Mouse (Mus musculus) frontal cortex, postnatal 14 days (tissue): Measurements from ENCODE around the gene Pafah1b1.

Experiments used
- DNase-seq, 2 experiments: peaks; one replicate each; pipeline ENCODE4 v3.0.0; 2022; ENCODE audit warnings: low spot score in 2 of 2

Gene Pafah1b1

DNA sequence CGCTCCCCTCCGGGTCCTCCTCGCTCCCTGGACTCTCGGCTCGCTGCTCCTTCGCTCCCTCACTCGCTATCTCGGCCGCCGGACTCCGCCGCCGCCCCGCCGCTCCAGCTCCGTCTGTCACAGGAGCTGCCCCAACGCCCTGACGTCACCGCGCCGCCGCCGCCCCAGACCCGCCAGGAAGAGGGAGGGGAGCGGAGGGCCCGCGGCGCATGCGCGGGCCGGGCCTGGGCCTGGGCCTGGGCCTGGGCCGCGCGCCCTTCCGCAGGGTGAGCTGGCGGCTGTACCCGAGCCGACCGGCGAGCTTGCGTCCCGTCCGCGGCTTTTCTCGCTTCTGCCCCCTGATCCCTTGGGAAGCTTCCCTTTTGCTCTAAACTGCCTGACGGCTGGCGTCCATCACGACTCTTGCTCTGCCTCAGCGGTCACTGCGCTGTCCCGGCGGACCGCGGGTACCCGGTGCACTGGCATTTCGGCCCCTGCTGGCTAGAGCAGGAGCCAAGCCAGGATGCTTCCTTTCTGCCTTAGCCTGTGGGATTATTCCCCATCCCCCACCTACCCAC, at the start of gene Pafah1b1:
Gene Pafah1b1 (minus strand): TSS at position 436 of the 557 bp plus-strand sequence.
- DNase-seq, result peak; percentile 88 to 90

DNA sequence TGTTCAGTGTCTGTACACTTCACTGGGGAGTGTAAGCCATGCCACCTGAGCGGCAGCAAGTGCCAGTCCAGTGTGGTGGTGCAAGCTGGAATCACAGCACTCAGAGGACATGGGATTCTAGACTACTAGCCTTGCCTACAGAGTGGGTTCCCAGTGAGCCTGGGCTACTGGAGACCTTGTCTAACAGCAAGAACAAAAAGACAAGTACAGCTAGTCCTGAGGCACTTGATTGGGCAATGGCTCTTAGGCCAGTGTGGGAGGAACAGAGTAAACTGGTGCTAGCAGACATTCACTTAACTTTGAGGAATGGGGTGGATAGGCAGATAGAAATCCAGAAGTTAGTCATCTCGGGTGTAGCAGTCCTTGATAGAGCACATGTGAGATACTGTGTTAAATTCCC, 47.9 kb upstream of the Pafah1b1 start:
- no peak for DNase-seq

DNA sequence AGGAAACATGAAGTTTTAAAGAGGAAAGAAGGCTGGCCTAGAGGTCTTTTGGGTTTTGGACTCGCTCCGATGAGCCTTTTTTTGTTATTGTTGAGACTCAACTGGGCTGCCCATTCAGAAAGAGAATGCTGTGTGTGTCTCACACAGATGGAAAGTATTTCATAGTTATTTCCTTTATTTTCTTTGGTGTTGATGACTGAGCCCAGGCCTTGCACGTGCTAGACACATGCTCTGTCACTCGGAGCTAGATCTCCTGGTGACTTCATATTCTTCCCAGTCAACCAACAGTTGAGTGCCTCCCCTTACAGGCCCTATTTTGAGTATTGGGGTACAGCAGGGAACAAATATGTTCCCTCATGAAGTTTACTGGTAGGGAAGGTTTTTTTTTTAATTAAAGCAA, 47.2 kb upstream of the Pafah1b1 start:
- DNase-seq, result no peak

DNA sequence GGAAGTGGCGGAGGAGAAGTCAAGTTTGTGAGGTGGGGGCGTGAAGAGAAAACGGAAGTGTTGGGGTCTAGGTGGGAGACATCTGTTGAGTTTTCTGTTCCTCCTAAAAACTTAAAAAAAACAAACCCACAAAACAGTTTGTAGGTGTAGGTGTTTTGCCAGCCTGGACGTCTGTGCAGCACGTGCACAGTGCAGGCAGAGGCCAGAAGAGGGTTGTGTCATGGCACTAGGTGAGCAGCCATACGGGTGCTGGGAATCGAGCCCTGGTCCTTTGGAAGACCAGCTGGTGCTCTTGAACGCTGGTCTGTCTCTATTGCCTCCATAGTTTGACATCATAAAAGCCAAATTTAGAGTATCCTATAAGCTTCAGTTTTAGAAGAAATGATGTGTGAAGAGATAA, 46.8 kb upstream of the Pafah1b1 start:
- no peak for DNase-seq

DNA sequence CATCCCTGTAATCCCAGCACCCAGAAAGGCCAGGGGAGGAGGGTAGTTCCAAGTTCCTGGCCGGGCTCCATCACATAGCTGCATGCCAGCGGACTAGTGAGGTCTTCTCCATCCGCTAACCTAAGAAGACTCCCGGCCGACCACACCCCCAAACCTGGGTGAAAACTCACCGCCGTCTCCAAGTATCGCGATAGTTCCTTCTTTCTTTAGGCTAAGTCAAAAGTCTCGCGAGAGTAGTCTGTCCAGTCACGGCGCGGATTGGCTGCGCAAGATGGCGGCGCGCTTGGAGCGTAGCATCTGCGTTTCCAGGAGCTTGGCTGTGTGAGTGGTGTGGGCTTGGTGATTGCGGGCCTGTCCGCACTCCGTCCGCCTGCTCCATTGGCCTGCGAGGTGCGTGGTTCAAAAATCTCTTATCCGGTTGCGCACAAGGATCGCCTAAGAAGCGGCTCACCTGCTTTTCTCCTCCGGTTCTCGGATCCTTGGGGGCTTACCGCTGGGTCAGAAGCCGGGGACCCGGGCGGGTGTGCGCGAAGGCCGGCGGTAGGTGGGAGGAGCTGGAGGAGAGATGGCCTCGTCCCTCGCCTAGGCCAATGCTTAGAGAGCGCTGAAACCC, 46.2 kb upstream of the Pafah1b1 start, which contains the start of gene Mettl16:
Gene Mettl16 (plus strand): TSS at position 236 of the 613 bp plus-strand sequence.
- DNase-seq, result peak; percentile 93 to 94

DNA sequence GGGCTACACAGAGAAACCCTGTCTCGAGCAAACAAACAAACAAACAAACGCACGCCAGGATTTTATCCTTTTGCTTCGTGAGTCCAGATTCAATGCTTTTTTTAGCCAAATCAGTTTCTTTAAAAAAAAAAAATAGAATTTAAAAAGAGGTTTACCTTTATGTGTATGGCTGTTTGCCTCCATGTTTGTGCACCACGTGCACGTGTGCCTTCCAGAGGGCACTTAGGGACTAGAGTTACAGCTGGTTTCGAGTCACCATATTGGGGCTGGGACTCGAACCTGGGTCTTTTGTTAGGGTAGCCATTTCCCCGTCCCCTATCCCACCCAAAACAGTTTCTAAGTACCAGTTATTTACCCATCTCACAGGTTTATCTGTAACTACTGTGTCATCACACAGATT, 45.6 kb upstream of the Pafah1b1 start:
- no peak for DNase-seq

DNA sequence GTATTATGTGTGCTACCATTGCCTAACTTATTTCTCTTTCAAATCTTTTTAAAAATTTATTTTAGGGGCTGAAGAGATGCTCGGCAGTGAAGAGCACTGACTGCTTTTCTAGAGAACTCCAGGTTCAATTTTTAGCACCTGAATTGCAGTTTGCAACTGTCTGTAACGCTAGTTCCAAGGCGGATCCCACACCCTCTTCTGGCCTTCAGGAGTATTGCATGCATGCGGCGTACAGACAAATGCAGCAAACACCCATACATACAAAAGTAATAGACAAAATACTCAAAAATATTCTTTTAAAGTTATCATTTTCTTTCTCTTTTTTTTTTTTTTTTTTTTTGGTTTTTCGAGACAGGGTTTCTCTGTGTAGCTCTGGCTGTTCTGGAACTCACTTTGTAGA, 43.6 kb upstream of the Pafah1b1 start:
- no peak for DNase-seq

DNA sequence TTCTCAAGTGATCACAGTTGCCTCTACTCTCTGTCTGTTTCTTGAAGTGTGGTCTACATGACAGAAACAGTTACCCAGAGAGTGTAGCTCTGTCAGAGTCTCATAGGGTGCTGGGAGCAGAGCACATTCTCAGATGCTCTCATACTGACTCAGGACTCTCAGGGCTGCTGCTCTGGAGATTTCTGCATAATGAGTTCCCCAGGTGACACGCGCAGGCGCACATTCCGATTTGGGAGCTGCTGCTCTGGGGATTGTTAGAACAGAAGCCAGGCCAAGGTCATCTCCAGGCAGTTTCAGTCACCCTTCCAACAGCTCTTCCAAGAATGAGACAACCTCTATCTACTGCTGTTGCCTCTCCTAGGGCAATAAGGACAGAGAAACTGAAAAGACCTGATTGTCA, 43.0 kb upstream of the Pafah1b1 start:
- no peak for DNase-seq

DNA sequence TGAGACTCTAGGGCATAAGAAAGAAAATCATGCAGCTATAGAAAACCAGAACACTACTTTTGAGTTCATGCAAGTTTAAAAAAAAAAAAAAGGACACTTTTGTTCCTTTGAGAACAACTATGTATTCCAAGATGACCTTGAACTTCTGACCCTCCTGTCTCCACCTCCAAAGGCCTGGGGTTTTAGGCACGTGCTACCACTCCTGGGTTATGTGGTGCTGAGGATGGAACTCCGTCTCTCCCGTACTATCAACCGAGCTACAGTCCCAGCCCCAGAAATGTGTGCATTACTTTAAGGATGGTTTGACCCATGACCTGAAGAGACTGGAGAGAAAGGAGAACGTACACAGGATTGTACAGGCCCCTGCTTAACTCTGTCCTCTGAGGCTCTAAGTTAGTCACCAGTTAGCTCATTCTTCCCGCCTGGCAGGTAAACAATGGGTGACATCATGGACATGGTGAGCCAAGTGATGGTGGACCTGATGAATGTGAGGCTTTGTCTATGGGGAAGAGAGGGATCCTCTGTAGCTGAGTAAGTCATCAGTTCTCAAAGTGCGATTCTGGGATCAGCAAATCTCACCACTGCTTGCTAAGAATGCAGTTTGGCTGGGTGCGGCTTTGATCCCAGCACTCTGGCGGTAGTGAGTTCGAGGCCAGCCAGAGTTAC, 39.6 kb upstream of the Pafah1b1 start:
- no peak for DNase-seq

DNA sequence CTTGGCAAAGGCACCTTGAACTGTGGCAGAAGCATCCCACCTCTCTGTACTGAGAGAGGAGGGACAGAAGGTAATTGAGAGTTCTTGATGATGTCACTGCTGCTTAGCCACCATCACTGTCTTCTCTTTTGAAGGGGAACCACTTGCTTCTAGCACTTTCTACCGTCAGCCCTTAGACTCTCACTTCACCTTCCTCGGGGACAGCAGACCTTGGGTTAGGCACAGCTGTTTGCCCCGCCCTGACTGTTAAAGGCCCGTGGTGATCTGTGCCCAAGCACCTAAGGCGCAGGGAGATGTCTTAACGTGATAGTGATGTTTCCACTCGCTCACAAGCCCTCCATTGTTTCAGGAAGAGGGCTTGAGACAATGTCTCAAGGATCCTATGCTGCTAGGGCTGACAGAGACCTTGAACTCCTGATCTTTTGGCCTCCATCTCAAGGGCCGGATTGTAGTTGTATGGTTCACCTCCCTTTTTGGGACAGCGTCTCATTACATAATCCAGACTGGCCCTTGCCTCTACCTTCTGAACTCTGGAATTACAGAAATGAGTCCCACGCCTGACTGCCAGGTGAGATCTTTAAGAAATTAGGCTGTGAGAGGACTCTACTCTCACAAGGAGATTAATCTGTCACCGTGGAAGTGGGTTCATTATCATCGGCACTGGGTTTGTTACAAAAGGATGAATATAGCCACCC, 36.7 kb upstream of the Pafah1b1 start:
- no peak for DNase-seq

DNA sequence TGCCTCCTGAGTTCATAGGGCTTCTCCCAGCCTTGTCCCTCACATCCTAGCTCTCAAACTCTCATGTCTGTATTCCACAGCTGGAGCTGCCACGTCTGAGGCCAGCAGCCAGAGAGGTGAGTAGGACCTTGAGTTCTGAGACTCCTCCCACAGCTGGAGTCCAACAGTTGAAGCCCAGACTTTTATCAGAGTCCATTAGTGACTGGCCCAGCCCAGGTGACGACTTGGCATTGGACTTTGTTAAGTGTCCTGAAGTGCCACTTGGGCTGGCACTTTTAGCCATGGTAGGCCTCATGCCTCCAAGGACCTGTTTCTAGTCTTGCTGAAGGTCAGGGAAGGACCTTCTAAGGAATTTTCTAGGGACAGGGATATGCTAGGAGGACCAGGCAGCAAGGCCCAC, 32.2 kb upstream of the Pafah1b1 start:
- no peak for DNase-seq

DNA sequence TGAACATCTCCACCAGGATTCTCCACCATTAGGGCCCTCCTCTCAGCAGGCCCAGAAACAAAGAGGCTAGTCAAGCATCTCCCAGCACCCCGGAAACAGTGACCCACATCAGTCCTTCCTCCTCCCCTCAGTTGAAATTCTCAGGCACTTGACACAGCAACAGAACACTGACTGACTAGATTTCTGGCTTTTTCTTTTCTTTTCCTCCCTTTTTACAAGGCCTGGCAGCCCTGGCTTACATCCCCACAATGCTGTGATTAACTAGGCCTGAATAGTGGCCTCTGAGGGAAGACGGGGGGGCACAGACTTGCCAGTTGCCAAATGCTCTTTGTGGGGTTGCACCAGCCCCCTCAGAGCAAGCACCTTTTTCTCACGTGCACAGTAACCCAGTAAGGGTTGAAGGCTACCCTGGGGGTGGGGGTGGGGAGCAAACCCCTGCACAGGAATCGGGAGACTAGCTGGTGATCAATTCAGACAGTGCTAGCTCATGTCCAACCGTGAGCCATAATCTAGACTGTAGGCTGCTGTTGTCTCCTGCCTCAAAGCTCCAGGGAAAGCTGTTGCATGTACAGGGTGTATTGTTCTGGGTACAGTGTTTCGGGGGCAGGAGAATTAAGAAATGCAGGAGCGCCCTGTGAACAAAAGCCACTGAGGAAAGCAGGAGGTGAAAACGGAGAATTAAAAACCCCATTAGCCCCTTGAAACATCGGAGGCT, 27.0 kb upstream of the Pafah1b1 start:
- no peak for DNase-seq

DNA sequence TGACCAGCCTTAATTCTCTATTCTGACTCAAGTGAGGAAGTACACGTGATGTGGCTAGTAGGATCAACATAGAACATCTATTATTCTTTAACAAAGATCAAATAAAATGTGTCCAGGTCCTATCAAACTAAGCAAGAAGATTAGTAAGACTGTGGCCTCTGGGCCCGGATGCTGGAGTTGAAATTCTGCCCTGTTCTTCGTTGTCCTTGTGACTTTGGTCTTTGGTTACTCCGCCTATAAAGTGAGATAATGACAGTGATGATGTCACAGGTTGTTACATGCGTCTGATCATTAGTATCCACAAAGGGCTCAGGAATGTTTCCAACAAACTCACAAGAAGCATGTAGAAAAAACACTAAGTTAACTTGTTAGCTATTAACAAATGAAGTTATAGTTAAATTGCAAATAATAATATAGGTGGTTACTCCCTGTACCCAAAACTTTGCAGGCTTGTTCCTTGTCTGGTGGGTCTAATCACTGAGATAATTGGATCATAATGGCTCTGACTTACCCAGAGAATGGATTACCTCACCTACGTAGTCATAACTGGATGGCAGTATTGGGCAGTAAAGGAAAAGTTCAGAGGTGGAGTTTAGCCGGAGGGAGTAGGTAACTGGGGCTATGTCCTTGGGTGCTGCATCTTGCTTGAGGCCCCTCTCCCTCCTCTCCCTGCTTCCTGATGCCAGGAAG, 26.3 kb upstream of the Pafah1b1 start:
- no peak for DNase-seq

DNA sequence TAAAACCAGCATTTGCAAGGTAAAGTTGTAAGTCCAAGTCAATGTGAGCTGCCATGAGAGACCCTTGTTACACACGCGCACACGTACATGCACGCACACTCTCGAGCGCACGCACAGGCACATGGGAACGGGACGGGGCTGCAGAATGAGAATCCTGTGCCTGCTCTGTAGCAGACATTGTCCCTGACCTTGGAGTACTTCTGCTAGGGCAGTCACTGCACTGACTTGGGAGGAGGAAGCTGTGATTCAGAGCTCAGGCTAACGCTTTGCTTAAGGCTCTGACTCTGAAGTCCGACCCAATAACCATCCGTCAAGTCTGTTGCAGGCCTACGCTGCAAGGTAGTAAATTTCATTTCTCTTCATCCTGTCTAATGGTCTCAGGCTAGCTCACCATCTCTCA, 24.8 kb upstream of the Pafah1b1 start:
- DNase-seq, result no peak

DNA sequence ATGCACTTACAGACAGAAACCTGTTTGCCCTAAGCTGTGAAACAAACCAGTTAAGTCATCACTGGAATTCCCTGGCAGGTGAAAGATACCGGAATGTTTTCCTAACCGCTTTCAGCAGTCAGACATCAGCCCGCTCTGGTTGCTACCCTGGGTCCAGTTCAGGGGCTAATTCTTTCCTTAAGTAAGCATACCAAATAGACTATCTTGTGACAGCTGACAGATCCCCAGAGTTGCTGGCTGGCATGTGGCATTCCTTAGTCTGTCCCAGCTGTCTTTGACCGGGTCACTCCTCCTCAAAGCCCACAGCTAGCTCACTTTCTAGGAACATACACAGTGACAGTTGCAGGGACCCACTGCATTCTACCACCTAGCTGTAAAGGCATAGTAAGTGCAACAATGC, 23.6 kb upstream of the Pafah1b1 start:
- DNase-seq, result no peak

DNA sequence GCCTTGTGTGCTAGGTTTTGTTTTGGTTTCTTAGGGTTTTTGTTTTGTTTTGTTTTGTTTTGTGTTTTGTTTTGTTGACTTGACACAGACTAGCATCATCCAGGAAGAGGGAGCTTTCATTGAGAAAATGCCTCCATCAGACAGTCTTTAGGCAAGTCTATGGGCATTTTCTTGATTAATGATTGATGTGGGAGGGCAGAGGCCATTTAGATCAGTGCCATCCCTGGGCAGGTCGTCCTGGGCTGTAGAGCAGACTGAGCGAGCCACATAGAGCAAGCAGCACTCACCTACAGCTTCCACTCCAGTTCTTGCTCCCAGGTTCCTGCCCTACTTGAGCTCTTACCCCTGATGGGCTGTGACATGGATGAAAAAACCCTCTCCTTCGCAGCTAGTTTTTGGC, 13.4 kb upstream of the Pafah1b1 start:
- no peak for DNase-seq

DNA sequence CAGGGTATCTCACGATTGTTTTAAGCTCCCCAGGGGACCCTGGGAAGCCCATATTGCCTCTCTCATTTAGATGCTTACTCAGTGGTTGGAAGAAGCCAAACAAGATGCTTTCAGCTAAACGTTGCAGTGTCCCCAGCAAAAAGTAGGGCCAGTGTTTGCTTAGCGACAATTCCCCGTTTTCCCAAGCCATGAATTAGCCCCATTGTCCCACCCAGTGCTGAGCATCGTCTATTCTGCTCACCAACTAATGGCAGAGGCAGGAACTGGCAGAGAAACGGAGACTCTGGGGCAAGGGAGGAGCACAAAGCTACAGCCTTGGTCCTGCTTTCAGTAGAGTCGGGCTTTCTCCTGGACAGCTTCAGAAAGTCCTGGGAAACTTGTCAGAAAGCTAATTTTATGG, 10.4 kb upstream of the Pafah1b1 start:
- peak in 1 of 2 experiments; percentile 17 for DNase-seq

DNA sequence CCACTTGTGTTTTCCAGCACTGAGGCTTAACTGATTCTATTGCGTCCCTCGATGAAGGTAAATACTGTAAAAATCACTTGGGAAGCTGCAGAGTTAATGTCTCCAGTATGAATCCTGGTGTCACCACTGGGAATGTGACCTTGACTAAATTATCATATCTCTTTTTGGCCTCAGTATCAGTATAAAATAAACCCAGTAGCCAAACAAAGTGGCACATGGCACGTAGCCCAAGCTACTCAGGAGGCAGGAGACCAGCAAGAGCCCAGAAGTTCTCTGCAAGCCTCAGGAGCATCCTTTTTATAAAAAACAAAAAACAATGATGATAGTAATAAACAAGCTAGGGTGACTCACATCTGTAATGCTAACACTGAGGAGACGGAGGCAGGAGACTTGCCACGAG, 711 bp upstream of the Pafah1b1 start:
- DNase-seq, result no peak

DNA sequence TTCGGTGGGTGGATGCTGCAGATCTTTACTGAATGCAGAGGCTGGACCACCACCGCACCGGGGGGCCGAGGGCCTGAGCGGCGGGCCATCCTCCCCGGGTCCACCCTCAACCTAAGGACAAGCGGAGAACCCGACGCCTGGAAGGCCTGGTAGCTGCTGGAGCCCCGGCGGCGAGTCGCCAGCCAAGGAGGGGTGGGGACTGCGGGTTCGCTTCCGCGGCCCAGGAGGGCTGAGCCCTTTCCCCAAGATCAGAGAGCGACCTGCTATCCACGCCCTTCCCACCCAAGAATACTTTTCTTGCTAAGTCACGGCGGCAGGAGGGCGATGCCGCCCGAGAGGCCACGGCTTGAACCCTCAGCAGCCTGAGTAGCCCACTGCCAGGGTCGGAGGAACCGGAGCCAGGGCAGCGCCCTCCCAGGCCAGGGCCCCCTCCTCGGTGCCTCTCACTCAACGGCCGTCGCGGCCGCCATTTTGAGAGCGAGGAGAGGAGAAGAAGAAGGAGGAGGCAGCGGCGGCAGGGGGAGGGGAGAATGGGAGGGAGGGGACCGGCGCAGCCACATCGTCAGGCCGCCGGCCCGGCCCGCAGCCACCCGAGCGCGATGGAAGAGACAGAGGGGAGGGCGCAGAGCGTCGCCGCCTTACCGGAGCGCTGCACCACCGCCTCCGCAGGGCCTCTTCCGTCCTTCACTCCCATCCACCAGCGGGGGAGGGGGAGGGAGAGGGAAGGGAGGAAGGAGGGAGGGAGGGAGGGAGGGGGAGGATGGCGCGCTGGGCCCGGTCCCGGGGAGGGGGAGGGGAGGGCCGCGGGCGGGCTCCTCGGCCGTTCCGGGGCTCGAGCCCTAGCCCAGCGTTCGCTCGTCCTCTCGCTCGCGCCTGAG, 874 bp downstream of the Pafah1b1 start:
- DNase-seq, result peak; percentile 74 to 80

DNA sequence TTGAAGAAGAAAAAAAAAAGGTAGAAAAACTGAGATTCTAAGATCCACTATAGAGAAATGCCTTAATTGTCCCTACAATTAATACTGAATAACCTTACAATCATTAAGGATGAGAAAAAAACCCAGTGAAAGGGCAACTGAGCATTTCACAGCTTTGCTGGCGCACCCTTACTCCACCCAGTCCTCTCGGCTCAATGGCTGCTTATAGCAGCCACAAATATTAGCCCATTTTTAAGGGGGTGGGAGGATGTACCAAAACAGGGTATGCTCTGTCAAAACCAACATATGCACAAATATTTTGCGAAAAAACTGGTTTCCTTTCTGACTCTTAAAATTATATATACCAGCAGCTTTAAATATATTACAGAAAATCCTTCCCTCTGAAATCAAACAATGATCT, 2.5 kb downstream of the Pafah1b1 start:
- no peak for DNase-seq

DNA sequence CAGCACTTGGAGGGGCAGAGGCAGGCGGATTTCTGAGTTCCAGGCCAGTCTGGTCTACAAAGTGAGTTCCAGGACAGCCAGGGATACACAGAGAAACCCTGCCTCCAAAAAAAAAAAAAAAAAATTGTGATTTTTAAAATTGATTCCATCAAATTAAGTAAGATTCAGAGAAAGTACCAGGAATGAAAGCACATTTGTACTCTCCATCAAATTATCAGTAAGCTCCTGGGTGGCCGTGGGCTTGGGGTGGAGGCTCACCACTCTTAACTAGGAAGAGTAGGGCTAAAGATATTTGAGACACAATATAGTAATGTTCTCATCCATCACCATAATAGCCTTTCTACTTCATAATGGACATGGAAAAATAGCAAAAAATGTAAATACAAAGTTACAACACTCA, 3.3 kb downstream of the Pafah1b1 start:
- no peak for DNase-seq
